Mouse (Mus musculus): ENCODE data around the gene Xk. TPM values are rescaled to one million over a fixed set of nuclear protein-coding genes. Genes with fewer than 3 reads are reported as not detected.
A peak's percentile ranks its signal among the peaks of the same experiment; 100 is the strongest.

Xk gene
- 0.27 TPM for polyA plus RNA-seq (2021)

GRCm38 (mm10) chrX:9272460-9273361 lies at the start of gene Xk:
TSS of gene Xk (plus strand) at chrX:9272756.
- in situ Hi-C loops (cut with MboI; ENCODE audit: low pct_unique_long_range_greater_than_20kb), result no loop called here

GRCm38 (mm10) chrX:9227105-9227504 lies 45.5 kb upstream of the Xk start:
- no peak for TF ChIP-seq CTCF (IDR thresholded peaks at IDR 0.05)
- peaks cover 3% of the 10 kb centered on the region for H3K27me3 ChIP-seq
- DNase-seq (ENCODE audit: low read depth, low spot score) (no peak), ATAC-seq (no peak)
- CTCF ChIA-PET, result interaction anchor here (1.1 kb wide), 1 partner anchor 10 kb away, joined by 3 read pairs; no protein-coding TSS in a partner anchor
- POLR2A ChIA-PET, result no interaction called here
- in situ Hi-C loops (cut with MboI; ENCODE audit: low pct_unique_long_range_greater_than_20kb), result no loop called here

More at GRCm38 (mm10) chrX:9272460-9273361, at the start of gene Xk:
- ChIA-PET POLR2A (no interaction called here), CTCF (no interaction called here)
- TF ChIP-seq CTCF (IDR thresholded peaks at IDR 0.05), result no peak
- H3K27me3 ChIP-seq, result peaks cover 37% of the 10 kb centered on the region
- ATAC-seq (peak; percentile 65), DNase-seq (ENCODE audit: low read depth, low spot score) (no peak)

GRCm38 (mm10) chrX:9240737-9241591 lies 31.6 kb upstream of the Xk start:
- CTCF ChIA-PET, result interaction anchor here (1.2 kb wide), 1 partner anchor 15 kb away, joined by 3 read pairs; no protein-coding TSS in a partner anchor
- in situ Hi-C loops (cut with MboI; ENCODE audit: low pct_unique_long_range_greater_than_20kb), result no loop called here
- peak; percentile 57 for ATAC-seq
- POLR2A ChIA-PET, result no interaction called here
- DNase-seq (ENCODE audit: low read depth, low spot score), result no peak
- H3K27me3 ChIP-seq, result peaks cover 9% of the 10 kb centered on the region
- no peak for TF ChIP-seq CTCF (IDR thresholded peaks at IDR 0.05)

- in situ Hi-C loops (cut with MboI; ENCODE audit: low pct_unique_long_range_greater_than_20kb), result no loop called here
- CTCF ChIA-PET, result no interaction called here
- DNase-seq (ENCODE audit: low read depth, low spot score) (no peak), ATAC-seq (no peak)
- peaks cover 13% of the 10 kb centered on the region for H3K27me3 ChIP-seq
- no peak for TF ChIP-seq CTCF (IDR thresholded peaks at IDR 0.05)
- POLR2A ChIA-PET, result no interaction called here
Observed at GRCm38 (mm10) chrX:9243381-9243864, 29.1 kb upstream of the Xk start.

- in situ Hi-C loops (cut with MboI; ENCODE audit: low pct_unique_long_range_greater_than_20kb), result no loop called here
- ChIA-PET CTCF (no interaction called here), POLR2A (no interaction called here)
- no peak for TF ChIP-seq CTCF (IDR thresholded peaks at IDR 0.05)
- ATAC-seq, result no peak
- H3K27me3 ChIP-seq, result peaks cover 18% of the 10 kb centered on the region
- DNase-seq (ENCODE audit: low read depth, low spot score), result no peak
Observed at GRCm38 (mm10) chrX:9244603-9245336, 27.8 kb upstream of the Xk start.

GRCm38 (mm10) chrX:9248911-9249310 lies 23.6 kb upstream of the Xk start:
- POLR2A ChIA-PET, result no interaction called here

GRCm38 (mm10) chrX:9253990-9254389 lies 18.6 kb upstream of the Xk start:
- TF ChIP-seq CTCF (IDR thresholded peaks at IDR 0.05), result no peak
- POLR2A ChIA-PET, result no interaction called here
- in situ Hi-C loops (cut with MboI; ENCODE audit: low pct_unique_long_range_greater_than_20kb), result no loop called here
- ATAC-seq (no peak), DNase-seq (ENCODE audit: low read depth, low spot score) (no peak)
- peaks cover 34% of the 10 kb centered on the region for H3K27me3 ChIP-seq
- CTCF ChIA-PET, result no interaction called here

More at GRCm38 (mm10) chrX:9248911-9249310, 23.6 kb upstream of the Xk start:
- CTCF ChIA-PET, result no interaction called here
- no peak for TF ChIP-seq CTCF (IDR thresholded peaks at IDR 0.05)
- in situ Hi-C loops (cut with MboI; ENCODE audit: low pct_unique_long_range_greater_than_20kb), result no loop called here
- H3K27me3 ChIP-seq, result peaks cover 40% of the 10 kb centered on the region
- DNase-seq (ENCODE audit: low read depth, low spot score), result no peak
- no peak for ATAC-seq

- peaks cover 38% of the 10 kb centered on the region for H3K27me3 ChIP-seq
- no peak for ATAC-seq
- POLR2A ChIA-PET, result no interaction called here
- CTCF ChIA-PET, result no interaction called here
- TF ChIP-seq CTCF (IDR thresholded peaks at IDR 0.05), result no peak
- no peak for DNase-seq (ENCODE audit: low read depth, low spot score)
- in situ Hi-C loops (cut with MboI; ENCODE audit: low pct_unique_long_range_greater_than_20kb), result no loop called here
Observed at GRCm38 (mm10) chrX:9254901-9255300, 17.7 kb upstream of the Xk start.

- POLR2A ChIA-PET, result no interaction called here
- H3K27me3 ChIP-seq, result peaks cover 25% of the 10 kb centered on the region
- no peak for DNase-seq (ENCODE audit: low read depth, low spot score)
- CTCF ChIA-PET, result no interaction called here
- no peak for TF ChIP-seq CTCF (IDR thresholded peaks at IDR 0.05)
- peak; percentile 39 for ATAC-seq
- in situ Hi-C loops (cut with MboI; ENCODE audit: low pct_unique_long_range_greater_than_20kb), result no loop called here
Observed at GRCm38 (mm10) chrX:9256766-9257165, 15.8 kb upstream of the Xk start, which contains the start of gene Gm14862. TSS of gene Gm14862 (minus strand) at chrX:9256899.

GRCm38 (mm10) chrX:9257831-9258230 lies 14.7 kb upstream of the Xk start:
- in situ Hi-C loops (cut with MboI; ENCODE audit: low pct_unique_long_range_greater_than_20kb), result no loop called here
- no peak for TF ChIP-seq CTCF (IDR thresholded peaks at IDR 0.05)
- peaks cover 17% of the 10 kb centered on the region for H3K27me3 ChIP-seq
- ATAC-seq (no peak), DNase-seq (ENCODE audit: low read depth, low spot score) (no peak)
- CTCF ChIA-PET, result no interaction called here
- POLR2A ChIA-PET, result no interaction called here
